Mouse (Mus musculus): ENCODE results near the gene Larp1. TPM values are rescaled to one million over a fixed set of nuclear protein-coding genes. Genes with fewer than 3 reads are reported as not detected.

Gene Larp1
- total and polyA plus RNA-seq, 3 experiments, result 73.9 to 2,325 (median 201) TPM

DNA sequence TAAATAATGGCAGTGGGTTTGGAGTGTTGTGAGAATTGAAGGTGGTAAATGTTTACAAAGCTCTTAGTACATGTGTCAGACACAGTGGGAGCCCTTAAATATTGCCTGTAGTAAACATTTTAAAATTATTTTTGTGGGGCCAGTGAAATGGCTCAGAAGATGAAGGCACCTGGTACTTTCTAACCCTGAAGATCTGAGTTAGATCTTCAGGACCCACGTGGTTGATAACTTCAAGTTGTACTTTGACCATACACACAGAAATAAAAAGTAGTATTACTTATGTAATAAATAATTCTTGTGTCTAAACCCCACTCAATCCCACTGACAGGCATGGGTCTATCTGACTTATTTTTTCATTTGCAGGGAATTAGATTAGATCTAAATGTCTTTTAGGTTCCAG lies 5.7 kb downstream of the Larp1 start:
- 0 out of 2 replicates have a peak overlapping the region, but pooled peaks have one; percentile 3 for H3K9ac ChIP-seq (ENCODE audit: control insufficient read depth, low read depth, low read length, poor library complexity, severe bottlenecking)

DNA sequence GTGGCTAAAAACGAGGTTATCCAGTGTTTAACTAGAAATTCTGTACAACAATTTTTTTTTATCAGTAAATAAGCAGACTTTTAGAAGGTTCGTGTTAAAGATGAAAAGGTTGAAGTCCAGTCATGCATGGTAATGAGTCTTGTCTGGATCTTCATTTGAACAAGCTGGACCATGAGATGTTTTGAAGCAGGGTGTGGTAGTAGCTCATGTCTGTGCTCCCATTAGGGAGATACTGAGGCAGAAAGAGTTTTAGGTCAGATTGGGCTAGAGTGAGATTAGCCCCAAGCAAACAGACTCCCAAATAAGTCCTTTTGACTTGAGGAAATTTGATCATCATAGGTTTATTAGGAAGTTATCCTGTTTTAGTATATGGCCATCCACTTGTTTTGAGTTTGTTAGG lies 6.5 kb downstream of the Larp1 start:
- Histone ChIP-seq H3K36me3 (ENCODE audit: control insufficient read depth in 1 of 2, insufficient read depth in 2 of 2, low read length in 2 of 2) (peaks cover 15 to 71% of the 10 kb centered on the region in 2 experiments), H3K27ac (ENCODE audit: control insufficient read depth, low read depth, low read length) (no peak overlapping the region)

More for the DNA sequence above, 5.7 kb downstream of the Larp1 start:
- no peak overlapping the region for H3K4me3 ChIP-seq (ENCODE audit: control insufficient read depth in 1 of 2, insufficient read depth in 1 of 2, low read depth in 2 of 2, low read length in 2 of 2)
- H3K79me2 ChIP-seq (ENCODE audit: control insufficient read depth, insufficient read depth, low read length, poor library complexity), result peaks cover 98% of the 10 kb centered on the region
- H3K9me3 ChIP-seq (replicated peaks; ENCODE audit: insufficient read depth, low read length), result no peaks in the 10 kb centered on the region
- DNase-seq (ENCODE audit: low read depth, low spot score), result no peak
- H3K27me3 ChIP-seq (ENCODE audit: control insufficient read depth in 1 of 2, insufficient read depth in 2 of 2, low read length in 2 of 2), result no peaks in the 10 kb centered on the region
- peaks cover 12 to 69% of the 10 kb centered on the region in 2 experiments for H3K36me3 ChIP-seq (ENCODE audit: control insufficient read depth in 1 of 2, insufficient read depth in 2 of 2, low read length in 2 of 2)
- no peak for TF ChIP-seq MEF2A (IDR thresholded peaks at IDR 0.05; ENCODE audit: extremely low read depth, insufficient replicate concordance, low read depth, low read length, poor library complexity, severe bottlenecking)
- TF ChIP-seq MAX (IDR thresholded peaks at IDR 0.05; ENCODE audit: low read length), result peak; percentile 66
- peak; percentile 67 for TF ChIP-seq MXI1 (IDR thresholded peaks at IDR 0.05; ENCODE audit: low read depth, low read length)
- no peak overlapping the region for H3K27ac ChIP-seq (ENCODE audit: control insufficient read depth, low read depth, low read length)
- H3K4me1 ChIP-seq (ENCODE audit: control insufficient read depth in 1 of 2, insufficient read depth in 2 of 2, low read length in 2 of 2), result peaks cover 36 to 44% of the 10 kb centered on the region in 2 experiments

GRCm38 (mm10) chr11:58016371-58016770 lies 7.5 kb downstream of the Larp1 start:
- H3K27ac ChIP-seq (ENCODE audit: control insufficient read depth, low read depth, low read length), result no peak overlapping the region
- peaks cover 98% of the 10 kb centered on the region for H3K79me2 ChIP-seq (ENCODE audit: control insufficient read depth, insufficient read depth, low read length, poor library complexity)
- H3K4me3 ChIP-seq (ENCODE audit: control insufficient read depth in 1 of 2, insufficient read depth in 1 of 2, low read depth in 2 of 2, low read length in 2 of 2), result no peak overlapping the region
- H3K9me3 ChIP-seq (replicated peaks; ENCODE audit: insufficient read depth, low read length), result no peaks in the 10 kb centered on the region
- no peak for DNase-seq (ENCODE audit: low read depth, low spot score)
- no peak overlapping the region; the same call in 1 of the 2 replicates for H3K9ac ChIP-seq (ENCODE audit: control insufficient read depth, low read depth, low read length, poor library complexity, severe bottlenecking)
- H3K27me3 ChIP-seq (ENCODE audit: control insufficient read depth in 1 of 2, insufficient read depth in 2 of 2, low read length in 2 of 2), result no peaks in the 10 kb centered on the region
- TF ChIP-seq UBTF (IDR thresholded peaks at IDR 0.05; ENCODE audit: borderline replicate concordance, insufficient read depth, low read depth, low read length) (no peak), ELF1 (IDR thresholded peaks at IDR 0.05; ENCODE audit: low read depth, low read length) (no peak), CTCF (IDR thresholded peaks at IDR 0.05 in 2 of 3, conservative IDR thresholded peaks at IDR 0.05 in 1 of 3; ENCODE audit: control insufficient read depth in 1 of 3, insufficient read depth in 1 of 3, low read depth in 2 of 3, low read length in 3 of 3, poor library complexity in 1 of 3, severe bottlenecking in 1 of 3) (no peak), MAX (IDR thresholded peaks at IDR 0.05; ENCODE audit: low read length) (no peak), ZMIZ1 (IDR thresholded peaks at IDR 0.05; ENCODE audit: low read depth, low read length) (no peak), MXI1 (IDR thresholded peaks at IDR 0.05; ENCODE audit: low read depth, low read length) (no peak), POLR2AphosphoS2 (IDR thresholded peaks at IDR 0.05; ENCODE audit: low read length) (no peak), ETS1 (IDR thresholded peaks at IDR 0.05; ENCODE audit: low read depth, low read length) (no peak), RCOR1 (IDR thresholded peaks at IDR 0.05; ENCODE audit: low read depth, low read length) (no peak), KAT2A (conservative IDR thresholded peaks at IDR 0.05; ENCODE audit: low read depth, low read length) (no peak), GATA1 (IDR thresholded peaks at IDR 0.05; ENCODE audit: low read depth, low read length) (no peak), JUND (IDR thresholded peaks at IDR 0.05; ENCODE audit: low read depth, low read length) (no peak), BHLHE40 (IDR thresholded peaks at IDR 0.05; ENCODE audit: borderline replicate concordance, low read depth, low read length) (no peak), USF2 (IDR thresholded peaks at IDR 0.05; ENCODE audit: borderline replicate concordance in 1 of 2, insufficient read depth in 1 of 2, low read depth in 1 of 2, low read length in 2 of 2) (no peak), ZNF384 (IDR thresholded peaks at IDR 0.05; ENCODE audit: low read depth, low read length) (no peak), TCF12 (IDR thresholded peaks at IDR 0.05; ENCODE audit: low read depth, low read length) (no peak), NELFE (IDR thresholded peaks at IDR 0.05; ENCODE audit: low read depth, low read length) (no peak), GABPA (IDR thresholded peaks at IDR 0.05; ENCODE audit: low read depth, low read length) (no peak)
- peaks cover 36 to 49% of the 10 kb centered on the region in 2 experiments for H3K4me1 ChIP-seq (ENCODE audit: control insufficient read depth in 1 of 2, insufficient read depth in 2 of 2, low read length in 2 of 2)
- H3K36me3 ChIP-seq (ENCODE audit: control insufficient read depth in 1 of 2, insufficient read depth in 2 of 2, low read length in 2 of 2), result peaks cover 17 to 77% of the 10 kb centered on the region in 2 experiments

More for the DNA sequence above, 6.5 kb downstream of the Larp1 start:
- H3K9ac ChIP-seq (ENCODE audit: control insufficient read depth, low read depth, low read length, poor library complexity, severe bottlenecking), result no peak overlapping the region
- H3K9me3 ChIP-seq (replicated peaks; ENCODE audit: insufficient read depth, low read length), result no peaks in the 10 kb centered on the region
- H3K4me3 ChIP-seq (ENCODE audit: control insufficient read depth in 1 of 2, insufficient read depth in 1 of 2, low read depth in 2 of 2, low read length in 2 of 2), result no peak overlapping the region
- no peak for TF ChIP-seq CTCF (IDR thresholded peaks at IDR 0.05 in 2 of 3, conservative IDR thresholded peaks at IDR 0.05 in 1 of 3; ENCODE audit: control insufficient read depth in 1 of 3, insufficient read depth in 1 of 3, low read depth in 2 of 3, low read length in 3 of 3, poor library complexity in 1 of 3, severe bottlenecking in 1 of 3)
- TF ChIP-seq SMC3 (IDR thresholded peaks at IDR 0.05; ENCODE audit: low read depth, low read length), result no peak
- no peak for TF ChIP-seq MYB (IDR thresholded peaks at IDR 0.05; ENCODE audit: low read depth, low read length)
- no peak for TF ChIP-seq EP300 (IDR thresholded peaks at IDR 0.05; ENCODE audit: low read depth in 1 of 2, low read length in 2 of 2)
- no peak for TF ChIP-seq ELF1 (IDR thresholded peaks at IDR 0.05; ENCODE audit: low read depth, low read length)
- peak; percentile 16; the same call in 1 of the 2 replicates for TF ChIP-seq NELFE (IDR thresholded peaks at IDR 0.05; ENCODE audit: low read depth, low read length)
- 0 out of 2 replicates have a peak, but pooled peaks have one; percentile 29 for TF ChIP-seq MXI1 (IDR thresholded peaks at IDR 0.05; ENCODE audit: low read depth, low read length)
- peaks cover 36 to 44% of the 10 kb centered on the region in 2 experiments for H3K4me1 ChIP-seq (ENCODE audit: control insufficient read depth in 1 of 2, insufficient read depth in 2 of 2, low read length in 2 of 2)
- no peaks in the 10 kb centered on the region for H3K27me3 ChIP-seq (ENCODE audit: control insufficient read depth in 1 of 2, insufficient read depth in 2 of 2, low read length in 2 of 2)
- peaks cover 98% of the 10 kb centered on the region for H3K79me2 ChIP-seq (ENCODE audit: control insufficient read depth, insufficient read depth, low read length, poor library complexity)
- peak; percentile 11 for DNase-seq (ENCODE audit: low read depth, low spot score)
